Mouse (Mus musculus): ENCODE results near the gene Olfr262. TPM values are rescaled to one million over a fixed set of nuclear protein-coding genes. Genes with fewer than 3 reads are reported as not detected.
"Not testable (repeated sequence)": the region's sequence is repeated elsewhere in the genome, so short reads cannot be mapped to it uniquely, and the experiment has no call there.

The Olfr262 gene
- polyA plus RNA-seq (2015; fragmentation: Nextera tagmentation; extraction: Ambion mirVana): not detected in 2 replicates

- Histone ChIP-seq H3K4me1 (replicated peaks; ENCODE audit: control insufficient read depth, insufficient read depth, low read length) (no peaks in the 10 kb centered on the region), H3K36me3 (ENCODE audit: control insufficient read depth, insufficient read depth) (no peaks in the 10 kb centered on the region), H3K4me3 (replicated peaks; ENCODE audit: low read length) (no peak within 1 kb of the TSS), H3K4me2 (ENCODE audit: low read length) (no peak within 1 kb of the TSS), H3K9ac (replicated peaks; ENCODE audit: low read depth, low read length) (no peak within 1 kb of the TSS), H3K27me3 (replicated peaks; ENCODE audit: control insufficient read depth, insufficient read depth, low read length) (no peaks in the 10 kb centered on the region), H3K27ac (ENCODE audit: low read length) (no peak within 1 kb of the TSS), H3K9me3 (ENCODE audit: control insufficient read depth, low read length) (no peaks in the 10 kb centered on the region)
- ATAC-seq: no peak
- WGBS: 75% methylated on average over 1 of the region's 1 CpGs
Measured at GRCm38 (mm10) chr19:12241559-12241958, at the start of gene Olfr262. Gene Olfr262, minus strand, starts transcription at chr19:12241659.

GRCm38 (mm10) chr19:12279554-12279953, 38.1 kb upstream of the Olfr262 start, which contains the start of gene Olfr1434:
Gene Olfr1434, plus strand, starts transcription at chr19:12279854.
- Histone ChIP-seq H3K9me3 (ENCODE audit: control insufficient read depth, low read length) (no peaks in the 10 kb centered on the region), H3K36me3 (ENCODE audit: control insufficient read depth, insufficient read depth) (no peaks in the 10 kb centered on the region), H3K4me2 (ENCODE audit: low read length) (no peak within 1 kb of the TSS), H3K9ac (replicated peaks; ENCODE audit: low read depth, low read length) (no peak within 1 kb of the TSS), H3K4me1 (replicated peaks; ENCODE audit: control insufficient read depth, insufficient read depth, low read length) (no peaks in the 10 kb centered on the region), H3K4me3 (replicated peaks; ENCODE audit: low read length) (no peak within 1 kb of the TSS), H3K27me3 (replicated peaks; ENCODE audit: control insufficient read depth, insufficient read depth, low read length) (no peaks in the 10 kb centered on the region), H3K27ac (ENCODE audit: low read length) (no peak within 1 kb of the TSS)
- 61% methylated on average over 2 of the region's 2 CpGs for WGBS
- ATAC-seq: no peak

- WGBS: 71% methylated on average over 1 of the region's 1 CpGs
- no peak for ATAC-seq
- H3K4me2 ChIP-seq (ENCODE audit: low read length): no peak within 1 kb of the TSS
- no peak within 1 kb of the TSS for H3K27ac ChIP-seq (ENCODE audit: low read length)
- no peaks in the 10 kb centered on the region for H3K36me3 ChIP-seq (ENCODE audit: control insufficient read depth, insufficient read depth)
- no peaks in the 10 kb centered on the region for H3K27me3 ChIP-seq (replicated peaks; ENCODE audit: control insufficient read depth, insufficient read depth, low read length)
- no peaks in the 10 kb centered on the region for H3K9me3 ChIP-seq (ENCODE audit: control insufficient read depth, low read length)
- H3K4me3 ChIP-seq (replicated peaks; ENCODE audit: low read length): no peak within 1 kb of the TSS
- H3K4me1 ChIP-seq (replicated peaks; ENCODE audit: control insufficient read depth, insufficient read depth, low read length): no peaks in the 10 kb centered on the region
- no peak within 1 kb of the TSS for H3K9ac ChIP-seq (replicated peaks; ENCODE audit: low read depth, low read length)
Measured at GRCm38 (mm10) chr19:12260732-12261131, 19.3 kb upstream of the Olfr262 start, which contains the start of gene Olfr235. Gene Olfr235, plus strand, starts transcription at chr19:12261032.

- H3K27me3 ChIP-seq (replicated peaks; ENCODE audit: control insufficient read depth, insufficient read depth, low read length); H3K36me3 ChIP-seq (ENCODE audit: control insufficient read depth, insufficient read depth); H3K9me3 ChIP-seq (ENCODE audit: control insufficient read depth, low read length); H3K4me3 ChIP-seq (replicated peaks; ENCODE audit: low read length); H3K4me1 ChIP-seq (replicated peaks; ENCODE audit: control insufficient read depth, insufficient read depth, low read length); H3K27ac ChIP-seq (ENCODE audit: low read length); ATAC-seq; H3K9ac ChIP-seq (replicated peaks; ENCODE audit: low read depth, low read length); H3K4me2 ChIP-seq (ENCODE audit: low read length): not testable (repeated sequence)
Measured at GRCm38 (mm10) chr19:12232496-12232895, 9.0 kb downstream of the Olfr262 start, which contains the start of gene Olfr1432. Gene Olfr1432, minus strand, starts transcription at chr19:12232596.

- no peak within 1 kb of the TSS for H3K4me3 ChIP-seq (replicated peaks; ENCODE audit: low read length)
Measured at GRCm38 (mm10) chr19:12200334-12200733, 41.1 kb downstream of the Olfr262 start, which contains the start of gene Olfr1431. Gene Olfr1431, plus strand, starts transcription at chr19:12200634.

GRCm38 (mm10) chr19:12199076-12199475, 42.4 kb downstream of the Olfr262 start:
- H3K36me3 ChIP-seq (ENCODE audit: control insufficient read depth, insufficient read depth); H3K9me3 ChIP-seq (ENCODE audit: control insufficient read depth, low read length); H3K4me2 ChIP-seq (ENCODE audit: low read length); H3K4me1 ChIP-seq (replicated peaks; ENCODE audit: control insufficient read depth, insufficient read depth, low read length); ATAC-seq; H3K4me3 ChIP-seq (replicated peaks; ENCODE audit: low read length); H3K9ac ChIP-seq (replicated peaks; ENCODE audit: low read depth, low read length); H3K27ac ChIP-seq (ENCODE audit: low read length); H3K27me3 ChIP-seq (replicated peaks; ENCODE audit: control insufficient read depth, insufficient read depth, low read length): not testable (repeated sequence)
- WGBS: 83% methylated on average over 4 of the region's 4 CpGs

More at GRCm38 (mm10) chr19:12200334-12200733, 41.1 kb downstream of the Olfr262 start, which contains the start of gene Olfr1431:
- H3K4me1 ChIP-seq (replicated peaks; ENCODE audit: control insufficient read depth, insufficient read depth, low read length): no peaks in the 10 kb centered on the region
- no peak within 1 kb of the TSS for H3K9ac ChIP-seq (replicated peaks; ENCODE audit: low read depth, low read length)
- 76% methylated on average over 1 of the region's 1 CpGs for WGBS
- no peak within 1 kb of the TSS for H3K27ac ChIP-seq (ENCODE audit: low read length)
- H3K27me3 ChIP-seq (replicated peaks; ENCODE audit: control insufficient read depth, insufficient read depth, low read length): no peaks in the 10 kb centered on the region
- no peak for ATAC-seq
- no peaks in the 10 kb centered on the region for H3K9me3 ChIP-seq (ENCODE audit: control insufficient read depth, low read length)
- no peak within 1 kb of the TSS for H3K4me2 ChIP-seq (ENCODE audit: low read length)
- no peaks in the 10 kb centered on the region for H3K36me3 ChIP-seq (ENCODE audit: control insufficient read depth, insufficient read depth)

Other genes with a start within 250 kb of the Olfr262 start
- not detected in 2 replicates for gene Olfr1423, start 200.3 kb downstream of the Olfr262 start, polyA plus RNA-seq (2015; fragmentation: Nextera tagmentation; extraction: Ambion mirVana)
- gene Olfr1424, start 179.0 kb downstream of the Olfr262 start, polyA plus RNA-seq (2015; fragmentation: Nextera tagmentation; extraction: Ambion mirVana): not detected in 2 replicates
- gene Olfr1425, start 163.9 kb downstream of the Olfr262 start, polyA plus RNA-seq (2015; fragmentation: Nextera tagmentation; extraction: Ambion mirVana): not detected in 2 replicates
- not detected in 2 replicates for gene Olfr1426, start 149.6 kb downstream of the Olfr262 start, polyA plus RNA-seq (2015; fragmentation: Nextera tagmentation; extraction: Ambion mirVana)
- gene Olfr1427, start 138.3 kb downstream of the Olfr262 start, polyA plus RNA-seq (2015; fragmentation: Nextera tagmentation; extraction: Ambion mirVana): not detected in 2 replicates
- gene Olfr1428, start 125.8 kb downstream of the Olfr262 start, polyA plus RNA-seq (2015; fragmentation: Nextera tagmentation; extraction: Ambion mirVana): not detected in 2 replicates
- gene Olfr76, start 118.5 kb downstream of the Olfr262 start, polyA plus RNA-seq (2015; fragmentation: Nextera tagmentation; extraction: Ambion mirVana): not detected in 2 replicates
- gene Olfr1555-ps1, start 71.5 kb downstream of the Olfr262 start, polyA plus RNA-seq (2015; fragmentation: Nextera tagmentation; extraction: Ambion mirVana): not detected in 2 replicates
- not detected in 2 replicates for gene Olfr1431, start 41.0 kb downstream of the Olfr262 start, polyA plus RNA-seq (2015; fragmentation: Nextera tagmentation; extraction: Ambion mirVana)
- gene Olfr1432, start 9.1 kb downstream of the Olfr262 start, polyA plus RNA-seq (2015; fragmentation: Nextera tagmentation; extraction: Ambion mirVana): not detected in 2 replicates
- not detected in 2 replicates for gene Olfr235, start 19.4 kb upstream of the Olfr262 start, polyA plus RNA-seq (2015; fragmentation: Nextera tagmentation; extraction: Ambion mirVana)
- not detected in 2 replicates for gene Olfr1434, start 38.2 kb upstream of the Olfr262 start, polyA plus RNA-seq (2015; fragmentation: Nextera tagmentation; extraction: Ambion mirVana)
- gene Olfr1436, start 57.5 kb upstream of the Olfr262 start, polyA plus RNA-seq (2015; fragmentation: Nextera tagmentation; extraction: Ambion mirVana): not detected in 2 replicates
- not detected in 2 replicates for gene Olfr1437, start 83.4 kb upstream of the Olfr262 start, polyA plus RNA-seq (2015; fragmentation: Nextera tagmentation; extraction: Ambion mirVana)
- not detected in 2 replicates for gene Olfr1438-ps1, start 94.3 kb upstream of the Olfr262 start, polyA plus RNA-seq (2015; fragmentation: Nextera tagmentation; extraction: Ambion mirVana)
- not detected in 2 replicates for gene Olfr1440, start 145.6 kb upstream of the Olfr262 start, polyA plus RNA-seq (2015; fragmentation: Nextera tagmentation; extraction: Ambion mirVana)
- not detected in 2 replicates for gene Olfr1441, start 175.8 kb upstream of the Olfr262 start, polyA plus RNA-seq (2015; fragmentation: Nextera tagmentation; extraction: Ambion mirVana)
- gene Pfpl, start 186.2 kb upstream of the Olfr262 start, polyA plus RNA-seq (2015; fragmentation: Nextera tagmentation; extraction: Ambion mirVana): not detected in 2 replicates
- 0.39 and 0.47 TPM in 2 replicates for gene Mpeg1, start 219.1 kb upstream of the Olfr262 start, polyA plus RNA-seq (2015; fragmentation: Nextera tagmentation; extraction: Ambion mirVana)

Measured in forebrain, embryonic 16.5 days (tissue).